Mouse (Mus musculus) frontal cortex, postnatal 25 days (tissue): ENCODE measurements at regions not wholly inside any gene's neighbourhood (a gene's known extent, or its start where the extent isn't known, plus 50 kb on each side); places are given as distances from the start of the nearest gene placed in this dataset.
A peak's percentile ranks its signal among the peaks of the same experiment; 100 is the strongest.

ENCODE experiments used
- DNase-seq, 2 experiments: peaks; one replicate each; pipeline ENCODE4 v3.0.0; 2022; ENCODE audit warnings: low spot score in 2 of 2

GRCm38 (mm10) chr3:41422615-41423579 is 132.6 kb upstream of the Jade1 start:
- no peak for DNase-seq

- DNase-seq, result no peak
Measured at GRCm38 (mm10) chr3:41413771-41414170, 141.8 kb upstream of the Jade1 start.

- DNase-seq, result no peak
Measured at GRCm38 (mm10) chr3:41412698-41413097, 142.8 kb upstream of the Jade1 start.

GRCm38 (mm10) chr3:41408821-41409737 is 146.5 kb upstream of the Jade1 start:
- no peak for DNase-seq

- peak; percentile 8 to 43 for DNase-seq
Measured at GRCm38 (mm10) chr3:41408423-41408820, 147.1 kb upstream of the Jade1 start.

GRCm38 (mm10) chr3:41407988-41408387 is 147.5 kb upstream of the Jade1 start:
- no peak for DNase-seq

- DNase-seq, result no peak
Measured at GRCm38 (mm10) chr3:41407520-41407919, 148.0 kb upstream of the Jade1 start.

GRCm38 (mm10) chr3:41401881-41402280 is 153.7 kb upstream of the Jade1 start:
- no peak for DNase-seq

- DNase-seq, result no peak
Measured at GRCm38 (mm10) chr3:41389868-41390267, 165.7 kb upstream of the Jade1 start.

GRCm38 (mm10) chr3:41387469-41388212 is 167.9 kb upstream of the Jade1 start:
- DNase-seq, result no peak

- no peak for DNase-seq
Measured at GRCm38 (mm10) chr3:41386299-41386698, 169.2 kb upstream of the Jade1 start.

- no peak for DNase-seq
Measured at GRCm38 (mm10) chr3:41384410-41384809, 171.1 kb upstream of the Jade1 start.

GRCm38 (mm10) chr3:41378576-41378975 is 177.0 kb upstream of the Jade1 start:
- DNase-seq, result no peak

GRCm38 (mm10) chr3:41377826-41378406 is 177.6 kb upstream of the Jade1 start:
- peak in 1 of 2 experiments; percentile 10 for DNase-seq

GRCm38 (mm10) chr3:41376848-41377582 is 178.5 kb upstream of the Jade1 start:
- DNase-seq, result no peak

GRCm38 (mm10) chr3:41375230-41375930 is 180.2 kb upstream of the Jade1 start:
- no peak for DNase-seq

GRCm38 (mm10) chr3:41373198-41373597 is 182.3 kb upstream of the Jade1 start:
- DNase-seq, result no peak

- DNase-seq, result no peak
Measured at GRCm38 (mm10) chr3:41368351-41369101, 187.0 kb upstream of the Jade1 start.

GRCm38 (mm10) chr3:41366764-41367163 is 188.8 kb upstream of the Jade1 start:
- DNase-seq, result no peak
